Mouse (Mus musculus): Measurements from ENCODE around the gene Glyat. TPM values are rescaled to one million over a fixed set of nuclear protein-coding genes. Genes with fewer than 3 reads are reported as not detected.
"Not testable (repeated sequence)": the region's sequence is repeated elsewhere in the genome, so short reads cannot be mapped to it uniquely, and the experiment has no call there.

Glyat gene
- polyA plus RNA-seq, 1 experiment from 2014 or later: not detected

GRCm38 (mm10) chr19:12613646-12614045 lies 19.5 kb upstream of the Glyat start:
- no peaks in the 10 kb centered on the region for H3K27me3 ChIP-seq
- 64% methylated on average over 1 of the region's 1 CpGs for WGBS
- no peaks in the 10 kb centered on the region for H3K4me1 ChIP-seq
- H3K9ac ChIP-seq: no peak overlapping the region
- no peaks in the 10 kb centered on the region for H3K36me3 ChIP-seq
- no peak overlapping the region for H3K4me2 ChIP-seq (replicated peaks)
- H3K27ac ChIP-seq (replicated peaks): no peak overlapping the region
- no peak overlapping the region for H3K4me3 ChIP-seq (replicated peaks)
- no peak for ATAC-seq (ENCODE audit: insufficient number of reproducible peaks, low FRiP score, low TSS enrichment, low read depth)
- H3K9me3 ChIP-seq (replicated peaks): no peaks in the 10 kb centered on the region

GRCm38 (mm10) chr19:12634259-12634658 lies 1.2 kb downstream of the Glyat start:
- no peak for ATAC-seq (ENCODE audit: insufficient number of reproducible peaks, low FRiP score, low TSS enrichment, low read depth)
- no peaks in the 10 kb centered on the region for H3K36me3 ChIP-seq
- H3K27ac ChIP-seq (replicated peaks): no peak overlapping the region
- no peak overlapping the region for H3K4me2 ChIP-seq (replicated peaks)
- 90% methylated on average over 3 of the region's 3 CpGs for WGBS
- no peaks in the 10 kb centered on the region for H3K9me3 ChIP-seq (replicated peaks)
- no peak overlapping the region for H3K4me3 ChIP-seq (replicated peaks)
- no peaks in the 10 kb centered on the region for H3K4me1 ChIP-seq
- H3K9ac ChIP-seq: no peak overlapping the region
- no peaks in the 10 kb centered on the region for H3K27me3 ChIP-seq

- Histone ChIP-seq H3K36me3 (no peaks in the 10 kb centered on the region), H3K9ac (no peak overlapping the region), H3K27me3 (no peaks in the 10 kb centered on the region), H3K4me1 (no peaks in the 10 kb centered on the region), H3K4me3 (replicated peaks) (no peak overlapping the region), H3K9me3 (replicated peaks) (no peaks in the 10 kb centered on the region), H3K4me2 (replicated peaks) (no peak overlapping the region), H3K27ac (replicated peaks) (no peak overlapping the region)
- WGBS: 82% methylated on average over 4 of the region's 4 CpGs
- no peak for ATAC-seq (ENCODE audit: insufficient number of reproducible peaks, low FRiP score, low TSS enrichment, low read depth)
Observed at GRCm38 (mm10) chr19:12634963-12635362, 1.9 kb downstream of the Glyat start.

- Histone ChIP-seq H3K27ac (replicated peaks) (no peak overlapping the region), H3K4me3 (replicated peaks) (no peak overlapping the region), H3K36me3 (no peaks in the 10 kb centered on the region), H3K27me3 (no peaks in the 10 kb centered on the region), H3K4me2 (replicated peaks) (no peak overlapping the region), H3K9ac (no peak overlapping the region), H3K4me1 (no peaks in the 10 kb centered on the region), H3K9me3 (replicated peaks) (no peaks in the 10 kb centered on the region)
- WGBS: 53% methylated on average over 3 of the region's 3 CpGs
- no peak for ATAC-seq (ENCODE audit: insufficient number of reproducible peaks, low FRiP score, low TSS enrichment, low read depth)
Observed at GRCm38 (mm10) chr19:12636863-12637262, 3.8 kb downstream of the Glyat start.

GRCm38 (mm10) chr19:12638049-12638448 lies 4.9 kb downstream of the Glyat start:
- no peaks in the 10 kb centered on the region for H3K27me3 ChIP-seq
- no peak for ATAC-seq (ENCODE audit: insufficient number of reproducible peaks, low FRiP score, low TSS enrichment, low read depth)
- H3K9ac ChIP-seq: no peak overlapping the region
- H3K9me3 ChIP-seq (replicated peaks): no peaks in the 10 kb centered on the region
- no peak overlapping the region for H3K4me3 ChIP-seq (replicated peaks)
- no peak overlapping the region for H3K4me2 ChIP-seq (replicated peaks)
- H3K27ac ChIP-seq (replicated peaks): no peak overlapping the region
- H3K36me3 ChIP-seq: no peaks in the 10 kb centered on the region
- 76% methylated on average over 1 of the region's 1 CpGs for WGBS
- no peaks in the 10 kb centered on the region for H3K4me1 ChIP-seq

GRCm38 (mm10) chr19:12649511-12649910 lies 16.4 kb downstream of the Glyat start:
- Histone ChIP-seq H3K9ac (no peak overlapping the region), H3K27me3 (no peaks in the 10 kb centered on the region), H3K4me2 (replicated peaks) (no peak overlapping the region), H3K36me3 (no peaks in the 10 kb centered on the region), H3K4me3 (replicated peaks) (no peak overlapping the region), H3K4me1 (no peaks in the 10 kb centered on the region), H3K27ac (replicated peaks) (no peak overlapping the region), H3K9me3 (replicated peaks) (no peaks in the 10 kb centered on the region)
- no peak for ATAC-seq (ENCODE audit: insufficient number of reproducible peaks, low FRiP score, low TSS enrichment, low read depth)

- Histone ChIP-seq H3K4me1 (no peaks in the 10 kb centered on the region), H3K27me3 (no peaks in the 10 kb centered on the region), H3K4me3 (replicated peaks) (no peak overlapping the region), H3K27ac (replicated peaks) (no peak overlapping the region), H3K9ac (no peak overlapping the region), H3K36me3 (no peaks in the 10 kb centered on the region), H3K4me2 (replicated peaks) (no peak overlapping the region), H3K9me3 (replicated peaks) (peaks cover 9% of the 10 kb centered on the region; the same call in 1 of the 2 replicates)
- WGBS: 79% methylated on average over 1 of the region's 1 CpGs
- no peak for ATAC-seq (ENCODE audit: insufficient number of reproducible peaks, low FRiP score, low TSS enrichment, low read depth)
Observed at GRCm38 (mm10) chr19:12666156-12666555, 33.0 kb downstream of the Glyat start.

- 88% methylated on average over 3 of the region's 3 CpGs for WGBS
- not testable (repeated sequence) for H3K4me1 ChIP-seq; H3K27ac ChIP-seq (replicated peaks); H3K27me3 ChIP-seq; H3K9me3 ChIP-seq (replicated peaks); H3K4me2 ChIP-seq (replicated peaks); ATAC-seq (ENCODE audit: insufficient number of reproducible peaks, low FRiP score, low TSS enrichment, low read depth); H3K4me3 ChIP-seq (replicated peaks); H3K9ac ChIP-seq; H3K36me3 ChIP-seq
Observed at GRCm38 (mm10) chr19:12668601-12669000, 35.5 kb downstream of the Glyat start.

GRCm38 (mm10) chr19:12670139-12670538 lies 37.0 kb downstream of the Glyat start, which contains the start of gene Olfr1442:
Gene Olfr1442, plus strand, starts transcription at chr19:12670439.
- no peaks in the 10 kb centered on the region for H3K27me3 ChIP-seq
- no peak within 1 kb of the TSS for H3K27ac ChIP-seq (replicated peaks)
- no peaks in the 10 kb centered on the region for H3K9me3 ChIP-seq (replicated peaks)
- no peaks in the 10 kb centered on the region for H3K36me3 ChIP-seq
- no peak within 1 kb of the TSS for H3K4me3 ChIP-seq (replicated peaks)
- no peak within 1 kb of the TSS for H3K4me2 ChIP-seq (replicated peaks)
- H3K9ac ChIP-seq: no peak within 1 kb of the TSS
- no peaks in the 10 kb centered on the region for H3K4me1 ChIP-seq
- no peak for ATAC-seq (ENCODE audit: insufficient number of reproducible peaks, low FRiP score, low TSS enrichment, low read depth)

- H3K4me1 ChIP-seq: no peaks in the 10 kb centered on the region
- H3K9me3 ChIP-seq (replicated peaks): no peaks in the 10 kb centered on the region
- no peak overlapping the region for H3K27ac ChIP-seq (replicated peaks)
- no peak overlapping the region for H3K9ac ChIP-seq
- no peak for ATAC-seq (ENCODE audit: insufficient number of reproducible peaks, low FRiP score, low TSS enrichment, low read depth)
- no peaks in the 10 kb centered on the region for H3K27me3 ChIP-seq
- H3K36me3 ChIP-seq: no peaks in the 10 kb centered on the region
- 84% methylated on average over 4 of the region's 4 CpGs for WGBS
- H3K4me3 ChIP-seq (replicated peaks): no peak overlapping the region
- H3K4me2 ChIP-seq (replicated peaks): no peak overlapping the region
Observed at GRCm38 (mm10) chr19:12671051-12671450, 37.9 kb downstream of the Glyat start.

- 64% methylated on average over 3 of the region's 3 CpGs for WGBS
- H3K9ac ChIP-seq: no peak within 1 kb of the TSS
- no peak within 1 kb of the TSS for H3K4me3 ChIP-seq (replicated peaks)
- no peaks in the 10 kb centered on the region for H3K9me3 ChIP-seq (replicated peaks)
- H3K27me3 ChIP-seq: no peaks in the 10 kb centered on the region
- no peak within 1 kb of the TSS for H3K27ac ChIP-seq (replicated peaks)
- ATAC-seq (ENCODE audit: insufficient number of reproducible peaks, low FRiP score, low TSS enrichment, low read depth): no peak
- no peaks in the 10 kb centered on the region for H3K36me3 ChIP-seq
- no peaks in the 10 kb centered on the region for H3K4me1 ChIP-seq
- no peak within 1 kb of the TSS for H3K4me2 ChIP-seq (replicated peaks)
Observed at GRCm38 (mm10) chr19:12677812-12678211, 44.7 kb downstream of the Glyat start, which contains the start of gene Olfr1443. Gene Olfr1443, plus strand, starts transcription at chr19:12678112.

GRCm38 (mm10) chr19:12684638-12685037 lies 51.5 kb downstream of the Glyat start:
- Histone ChIP-seq H3K9me3 (replicated peaks) (no peaks in the 10 kb centered on the region), H3K4me3 (replicated peaks) (no peak overlapping the region), H3K36me3 (no peaks in the 10 kb centered on the region), H3K27ac (replicated peaks) (no peak overlapping the region), H3K9ac (no peak overlapping the region), H3K27me3 (no peaks in the 10 kb centered on the region), H3K4me1 (no peaks in the 10 kb centered on the region), H3K4me2 (replicated peaks) (no peak overlapping the region)
- no peak for ATAC-seq (ENCODE audit: insufficient number of reproducible peaks, low FRiP score, low TSS enrichment, low read depth)

Measured in embryonic facial prominence, embryonic 15.5 days (tissue).